Mouse (Mus musculus): ENCODE data around the gene Fkbp11.
"Not testable (repeated sequence)": the region's sequence is repeated elsewhere in the genome, so short reads cannot be mapped to it uniquely, and the experiment has no call there.

The Fkbp11 gene

DNA sequence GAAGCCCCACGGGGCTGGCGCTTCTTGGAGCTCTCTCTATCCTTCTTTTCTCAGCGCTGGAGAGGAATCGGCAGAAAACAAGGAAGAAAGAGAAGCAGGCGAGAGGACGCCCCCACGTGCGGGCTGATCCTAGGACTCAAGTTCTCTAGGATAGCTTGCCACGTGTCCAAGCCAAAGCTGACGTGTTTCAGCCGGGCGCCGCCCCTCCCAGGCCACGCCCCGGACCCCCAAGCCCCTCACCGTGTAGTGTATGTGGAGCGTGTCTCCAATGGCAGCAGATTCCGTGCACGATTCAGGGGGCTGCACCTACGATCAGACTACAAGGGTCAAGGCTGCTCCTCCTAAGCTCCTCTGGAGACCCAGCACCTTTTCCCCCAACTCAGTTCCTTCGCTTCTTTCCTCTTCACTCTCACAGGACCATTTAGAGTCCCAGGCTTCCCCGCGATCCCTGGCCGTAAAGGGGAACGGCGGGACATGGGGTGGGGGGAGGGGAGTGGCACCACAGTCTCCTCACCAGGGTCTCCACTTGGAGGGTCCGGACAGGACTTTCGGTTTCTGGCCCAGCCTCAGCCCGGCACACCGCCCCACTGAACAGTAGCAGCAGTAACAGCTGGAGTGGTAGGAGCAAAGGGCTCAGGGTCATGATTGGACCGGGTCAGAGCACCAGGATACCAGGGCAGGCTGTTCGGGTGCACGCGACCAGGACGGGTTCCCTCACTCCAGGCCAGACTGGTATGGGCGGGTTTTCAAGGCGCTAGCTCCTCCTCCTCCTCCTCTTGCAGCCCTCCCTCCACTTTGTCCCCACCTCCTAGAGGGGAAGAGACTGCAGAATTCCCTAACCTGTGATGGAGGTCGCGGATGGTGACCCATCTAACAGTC is at the start of gene Fkbp11:
Fkbp11 (minus strand) TSS at position 756 of the 879 bp plus-strand sequence.
- no peak for DNase-seq (ENCODE audit: low spot score)

DNA sequence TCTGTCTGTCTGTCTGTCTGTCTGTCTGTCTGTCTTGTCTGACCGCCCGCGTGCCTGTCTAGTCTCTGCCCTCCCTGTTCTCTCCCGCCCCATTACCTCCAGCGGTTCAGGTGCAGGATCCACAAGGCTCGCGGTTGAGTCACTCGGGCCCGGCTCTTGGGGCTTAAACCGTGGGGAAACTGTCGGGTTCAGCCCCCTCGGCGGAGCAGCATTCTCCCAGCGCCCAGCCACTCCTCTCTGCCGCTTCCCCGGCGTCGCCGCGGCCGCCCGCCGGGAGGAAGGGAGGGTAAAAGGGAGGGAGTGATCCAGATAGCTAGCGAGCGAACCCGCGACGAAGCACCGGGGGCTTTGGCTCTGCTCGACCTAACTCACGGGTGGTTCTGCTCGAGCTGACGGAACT is 49.8 kb upstream of the Fkbp11 start, which contains the start of gene Wnt10b:
Wnt10b (minus strand) TSS at position 389 of the 400 bp plus-strand sequence.
- no peak for DNase-seq (ENCODE audit: low spot score)

DNA sequence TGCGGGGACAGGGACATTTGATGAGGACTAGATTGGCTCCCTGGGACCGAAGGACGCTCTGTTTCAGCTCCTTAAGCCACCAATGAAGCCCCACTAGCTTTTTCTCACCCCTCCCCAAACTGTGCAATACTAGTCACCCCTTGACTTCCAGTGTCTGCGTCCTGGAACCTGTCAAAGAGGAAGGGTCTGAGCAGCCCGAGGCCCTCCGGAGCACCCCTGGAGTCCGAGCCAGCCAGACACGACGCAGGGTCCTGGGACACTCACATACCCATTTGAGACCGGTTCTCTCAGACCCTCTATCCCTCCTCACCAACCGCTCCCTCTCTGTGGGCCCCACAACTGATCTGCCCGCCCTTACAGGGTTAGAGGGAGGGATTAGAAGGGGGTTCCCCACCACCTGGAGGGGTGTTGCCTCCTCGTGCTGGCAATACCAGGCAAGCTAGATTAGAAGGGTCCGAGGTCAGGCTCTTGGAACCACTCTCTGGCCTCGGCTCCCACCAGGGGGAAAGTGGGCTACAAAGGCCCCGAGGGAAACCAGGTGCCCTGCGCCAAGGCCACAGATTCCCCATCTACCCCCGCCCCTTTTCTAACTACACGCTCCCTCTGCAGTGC is 49.1 kb upstream of the Fkbp11 start:
- no peak for DNase-seq (ENCODE audit: low spot score)

DNA sequence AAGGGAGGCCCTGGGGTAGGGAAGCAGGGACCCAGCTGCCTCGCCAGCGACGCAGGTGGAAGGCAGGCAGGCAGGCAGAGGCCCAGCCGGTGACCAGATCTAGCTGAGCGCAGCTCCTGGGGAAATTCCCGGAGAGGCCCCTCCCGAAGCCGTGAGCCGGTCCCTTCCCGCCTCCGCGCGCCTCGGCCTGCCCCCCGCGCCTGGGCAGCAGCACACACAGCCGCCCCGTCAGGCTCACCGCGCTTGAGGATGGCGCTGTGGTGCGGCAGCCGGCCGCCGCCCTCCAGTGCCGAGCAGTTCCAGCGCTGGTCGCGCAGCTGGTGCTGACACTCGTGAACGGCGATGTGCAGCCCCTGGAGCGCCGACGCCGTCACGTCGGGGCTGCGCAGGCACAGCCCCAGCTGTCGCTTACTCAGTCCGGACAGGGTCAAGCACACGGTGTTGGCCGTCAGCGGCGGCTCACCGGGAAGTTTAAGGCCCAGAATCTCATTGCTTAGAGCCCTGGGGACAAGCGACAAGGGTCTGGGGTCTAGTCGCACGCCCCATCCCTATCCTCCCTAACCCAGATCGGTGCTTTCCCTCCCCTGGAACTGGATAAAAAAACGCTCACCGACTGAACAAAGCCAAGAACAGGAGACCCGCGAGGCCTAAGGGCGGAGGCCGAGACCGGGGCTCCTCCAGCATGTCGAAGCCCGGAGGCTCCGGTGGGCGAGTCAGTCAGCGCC is 48.4 kb upstream of the Fkbp11 start:
- no peak for DNase-seq (ENCODE audit: low spot score)

DNA sequence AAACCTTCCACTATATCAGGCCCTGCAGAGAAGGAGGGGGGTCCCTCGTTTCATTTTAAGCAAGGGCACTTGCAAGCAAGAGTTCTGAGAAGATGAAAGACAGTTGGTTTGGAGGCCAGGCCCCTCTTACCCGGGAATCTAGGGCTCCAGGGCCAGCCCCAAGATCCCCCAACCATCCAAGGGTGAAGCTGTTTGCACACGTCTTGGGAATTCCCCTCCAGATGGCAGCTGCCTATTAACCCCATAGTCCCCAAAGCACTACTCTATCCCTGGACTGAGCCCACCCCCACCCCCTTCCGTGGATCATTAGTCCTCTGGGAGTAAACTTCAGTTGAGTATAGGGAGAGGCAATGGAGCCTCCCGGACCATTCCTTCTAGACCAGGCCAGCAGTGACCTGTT is 47.5 kb upstream of the Fkbp11 start:
- DNase-seq (ENCODE audit: low spot score) = no peak

DNA sequence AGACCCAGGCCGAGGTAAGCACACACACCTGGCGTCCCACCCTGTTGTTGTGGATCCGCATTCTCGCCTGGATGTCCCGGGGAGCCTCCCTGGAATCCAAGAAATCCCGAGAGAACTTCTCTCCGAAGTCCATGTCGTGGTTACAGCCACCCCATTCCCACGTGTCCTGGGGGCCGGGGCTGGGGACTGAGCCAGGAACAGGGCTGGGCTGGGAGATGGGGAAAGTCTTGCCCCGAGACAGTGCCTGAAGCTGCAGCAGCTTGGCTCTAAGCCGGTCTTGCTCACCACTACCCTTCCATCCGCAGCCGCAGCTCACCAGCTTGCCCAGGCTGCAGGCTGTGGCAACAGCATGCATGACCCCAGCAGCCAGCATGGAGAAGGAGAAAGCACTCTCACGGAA is 46.1 kb upstream of the Fkbp11 start:
- DNase-seq (ENCODE audit: low spot score) = no peak

DNA sequence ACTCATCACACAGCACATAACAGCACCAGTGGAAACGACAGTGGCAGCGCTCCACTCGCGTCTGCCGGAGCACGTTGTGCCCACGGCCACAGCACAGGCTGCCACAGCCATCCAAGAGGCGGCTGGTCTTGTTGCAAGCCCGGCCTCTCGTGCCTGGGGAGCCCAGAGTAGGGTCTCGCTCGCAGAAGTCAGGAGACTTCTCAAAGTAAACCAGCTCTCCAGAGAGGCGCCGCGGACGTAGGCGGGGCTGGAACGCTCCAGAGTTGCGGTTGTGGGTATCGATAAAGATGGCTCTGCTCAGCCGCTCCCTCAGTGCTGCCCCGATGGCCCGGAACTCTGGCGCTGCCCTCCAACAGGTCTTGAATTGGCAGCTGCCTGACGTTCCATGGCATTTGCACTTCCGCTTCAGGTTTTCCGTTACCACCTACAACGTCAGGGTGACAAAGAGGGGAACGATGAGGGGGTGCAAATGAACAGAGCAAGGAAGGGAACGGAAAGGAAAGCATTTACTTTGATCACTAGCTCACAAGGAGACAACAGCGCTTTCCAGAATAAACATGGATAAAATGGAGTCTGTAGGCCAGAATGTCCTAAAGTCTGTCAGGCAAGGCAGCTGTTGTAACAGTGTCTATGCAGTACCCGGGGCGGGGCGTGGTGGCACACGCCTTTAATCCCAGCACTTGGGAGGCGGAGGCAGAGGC is 44.7 kb upstream of the Fkbp11 start:
- no peak for DNase-seq (ENCODE audit: low spot score)

DNA sequence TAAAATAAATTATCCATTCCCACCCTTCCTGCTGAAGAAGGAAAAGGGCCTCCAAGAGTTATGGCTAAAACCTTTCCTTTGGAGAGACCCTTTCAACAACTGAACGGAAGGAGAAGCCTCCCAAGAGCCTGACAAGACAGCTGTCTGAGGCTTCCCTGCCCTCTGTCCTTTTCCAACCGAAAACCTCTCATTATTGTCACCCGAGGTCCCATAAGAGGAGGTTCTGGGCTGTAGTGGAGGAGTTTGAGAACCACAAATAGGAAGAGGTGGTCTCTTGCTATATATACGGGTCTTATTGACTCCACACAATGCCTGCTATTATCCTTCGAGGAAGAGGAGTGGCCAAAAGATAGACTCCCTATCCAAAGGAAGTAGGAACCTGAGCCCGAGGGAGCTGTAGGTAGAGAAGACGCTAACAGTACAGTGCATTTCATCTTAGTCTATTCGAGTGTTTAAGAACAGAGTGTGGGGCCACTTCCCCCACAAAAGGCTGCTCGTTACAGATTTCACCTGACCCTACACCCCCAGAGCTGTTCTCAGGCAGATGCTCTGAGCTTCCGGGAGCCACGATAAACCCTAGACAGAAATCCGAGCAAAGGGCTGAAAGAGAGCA is 43.9 kb upstream of the Fkbp11 start:
- DNase-seq (ENCODE audit: low spot score) = no peak

DNA sequence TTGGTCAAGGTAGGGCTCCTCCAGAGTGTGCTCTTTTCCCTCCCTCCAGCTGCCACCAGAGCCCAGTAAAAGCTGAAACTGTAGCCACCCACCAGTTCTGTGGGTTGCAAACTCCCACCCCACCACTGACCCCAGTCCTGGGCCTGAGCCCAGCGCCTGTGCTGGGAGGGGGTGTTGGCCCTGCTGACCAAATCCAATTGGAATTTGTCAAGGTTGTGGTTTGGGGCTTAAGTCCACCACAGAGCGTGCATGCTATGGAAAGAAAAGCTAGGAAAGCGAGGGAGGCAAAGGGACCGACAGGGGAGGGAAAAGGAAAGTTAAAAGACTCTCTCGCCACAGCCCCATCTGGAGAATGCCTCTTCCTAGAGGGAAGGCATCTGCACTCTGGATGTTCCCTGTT is 40.3 kb upstream of the Fkbp11 start:
- no peak for DNase-seq (ENCODE audit: low spot score)

DNA sequence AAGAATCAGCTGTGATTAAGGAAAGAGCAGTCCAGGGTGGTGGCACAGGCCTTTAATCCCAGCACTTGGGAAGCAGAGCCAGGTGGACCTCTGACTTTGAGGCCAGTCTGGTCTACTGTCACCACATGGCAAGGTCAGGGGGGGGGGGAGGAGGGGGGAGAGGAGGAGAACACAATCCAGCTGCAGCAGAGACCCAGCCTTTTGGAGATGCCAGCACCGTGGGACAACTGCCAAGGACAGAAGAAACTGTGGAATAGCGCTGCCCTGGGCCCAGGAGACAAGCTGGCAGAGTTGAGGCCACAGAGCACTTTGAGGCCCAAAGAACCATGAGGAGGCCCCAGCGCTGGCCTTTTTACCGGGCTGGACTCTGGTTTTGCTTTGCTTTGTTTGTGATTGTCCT is 37.9 kb upstream of the Fkbp11 start:
- DNase-seq (ENCODE audit: low spot score) = no peak

DNA sequence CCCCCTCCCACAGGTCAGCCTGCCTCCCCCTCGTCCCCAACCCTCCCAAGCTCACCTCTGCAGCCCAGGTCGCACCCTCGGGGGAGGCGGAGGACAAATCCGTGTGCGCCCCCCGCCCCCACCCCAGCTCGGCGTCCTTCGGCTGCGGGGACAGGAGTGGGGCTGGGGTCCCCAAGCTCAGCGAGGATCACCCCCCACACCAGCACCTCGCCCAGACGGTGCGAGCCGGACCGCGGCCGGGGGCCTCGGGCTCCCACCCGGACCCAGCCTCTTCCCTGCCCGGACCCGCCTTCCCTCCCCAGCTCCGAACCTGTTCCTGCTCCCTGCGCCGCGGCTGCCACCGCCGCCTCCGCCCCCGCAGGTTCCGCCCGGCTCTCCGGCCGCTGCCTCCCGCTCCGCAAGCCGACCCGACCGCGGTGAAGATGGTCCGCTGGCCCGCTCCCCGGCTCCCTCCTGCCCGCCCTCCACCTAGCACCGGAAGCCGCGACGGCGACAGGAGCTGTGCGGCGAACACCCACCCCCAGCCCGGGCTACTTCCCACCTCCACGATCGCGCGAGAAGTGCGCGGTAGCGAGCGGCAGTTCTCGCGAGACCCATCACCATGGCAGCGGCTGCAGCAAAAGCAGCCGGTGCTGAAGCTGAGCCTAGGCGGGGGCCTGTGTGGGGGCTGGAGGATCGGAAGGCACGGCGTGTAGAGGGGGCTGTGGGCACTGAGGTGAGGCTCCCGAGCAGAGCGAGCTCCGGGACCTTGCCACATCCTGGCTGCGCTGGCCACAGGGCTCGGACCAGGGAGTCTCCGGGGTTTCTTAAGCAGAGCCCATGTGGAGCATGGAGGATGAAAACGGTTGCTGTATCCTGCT is 34.9 kb upstream of the Fkbp11 start, which contains the start of gene Arf3:
Arf3 (minus strand) TSS at position 545 of the 860 bp plus-strand sequence.
- DNase-seq (ENCODE audit: low spot score) = peak; percentile 86

DNA sequence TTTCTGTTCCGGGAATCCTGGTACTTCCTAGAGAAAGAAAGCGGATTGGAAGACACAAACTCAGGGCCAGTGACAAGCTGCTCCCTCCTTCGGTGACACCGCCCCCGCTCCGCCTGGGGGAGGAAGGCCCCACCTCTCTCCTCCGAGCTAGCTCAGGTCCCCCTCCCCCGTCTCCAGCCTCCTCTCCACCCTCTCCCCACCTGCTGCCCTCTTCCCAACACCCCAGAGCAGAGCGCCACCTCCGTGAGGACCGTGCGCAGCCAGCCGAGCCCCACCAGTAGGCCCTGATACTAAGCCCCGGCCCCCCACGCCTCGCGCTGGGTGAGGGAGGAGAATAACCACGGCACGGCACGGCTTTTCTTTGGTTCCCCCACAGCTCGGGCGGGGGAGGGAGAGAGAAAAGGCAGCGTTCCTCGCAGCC is 34.2 kb upstream of the Fkbp11 start:
- peak; percentile 35 for DNase-seq (ENCODE audit: low spot score)

DNA sequence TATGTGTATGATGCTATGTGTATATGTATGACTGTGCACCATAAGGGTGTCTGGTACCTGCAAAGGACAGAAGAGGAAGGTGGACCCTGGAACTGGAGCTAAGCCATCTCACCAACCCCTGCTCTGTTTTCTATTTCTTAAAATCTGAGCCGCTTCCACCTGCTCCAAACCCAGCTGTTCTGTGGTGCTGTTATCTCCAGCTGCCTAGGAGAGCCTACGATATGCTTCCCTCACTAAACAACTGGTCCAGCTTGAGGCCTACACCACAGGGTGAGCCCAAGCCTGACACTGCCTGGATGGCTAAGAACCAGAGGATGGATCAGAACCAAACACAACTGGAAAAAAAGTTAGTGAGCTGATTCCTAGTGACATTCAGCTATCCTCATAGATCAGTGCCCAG is 26.1 kb upstream of the Fkbp11 start:
- DNase-seq (ENCODE audit: low spot score) = no peak

DNA sequence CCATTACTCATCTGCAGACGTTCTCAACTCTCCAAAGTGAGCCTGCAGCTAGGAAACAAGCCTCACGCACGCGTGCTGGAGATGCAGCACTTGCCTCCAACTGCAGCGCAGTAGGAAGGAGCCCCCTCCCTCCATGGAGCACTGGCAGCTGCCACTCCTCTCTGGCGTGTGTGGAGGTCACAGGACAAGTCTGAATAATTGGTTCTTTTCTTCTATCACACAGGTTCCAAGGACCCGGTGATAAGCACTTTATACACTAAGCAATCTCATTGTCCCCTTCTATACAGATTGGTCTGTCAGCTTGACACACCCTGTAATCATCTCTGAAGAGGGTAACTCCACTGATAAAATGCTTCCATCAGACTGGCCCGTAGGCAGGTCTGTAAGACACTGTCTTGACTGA is 25.0 kb upstream of the Fkbp11 start:
- no peak for DNase-seq (ENCODE audit: low spot score)

DNA sequence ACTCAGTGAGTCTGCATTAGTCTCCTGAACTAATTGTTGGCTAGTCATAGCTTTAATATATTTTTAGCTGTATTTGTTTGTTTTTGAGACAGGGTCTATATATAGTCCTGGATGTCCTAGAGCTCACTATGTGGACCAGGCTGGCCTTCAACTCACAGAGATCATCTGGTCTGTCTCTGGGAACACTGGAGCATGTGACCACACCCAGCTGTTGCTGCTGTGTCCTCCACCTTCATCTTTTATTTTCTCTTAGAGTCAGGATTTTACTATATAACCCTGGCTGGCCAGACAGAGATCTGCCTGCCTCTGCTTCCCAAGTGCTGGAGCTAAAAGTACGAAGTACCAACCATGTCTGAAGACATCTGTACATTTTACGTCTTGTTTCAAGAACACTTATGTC is 21.1 kb upstream of the Fkbp11 start:
- no peak for DNase-seq (ENCODE audit: low spot score)

DNA sequence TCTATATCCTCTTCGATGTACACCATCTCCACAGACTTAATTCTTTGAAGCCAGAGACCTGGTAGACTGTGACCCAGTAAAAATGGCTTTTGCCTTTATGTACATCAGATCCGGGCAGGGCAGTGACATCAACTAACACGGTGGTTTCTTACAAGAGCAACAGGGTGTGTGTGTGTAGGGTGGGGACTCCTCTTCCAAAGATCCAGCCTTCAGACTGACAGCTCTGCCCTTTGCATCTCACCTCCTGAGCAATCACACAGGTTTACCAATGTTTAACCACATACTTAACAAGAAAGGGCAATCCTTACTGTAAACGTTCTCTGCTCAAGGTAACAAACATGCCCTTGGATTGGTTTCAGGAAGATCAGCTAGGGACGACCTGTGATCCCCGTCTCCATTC is 19.3 kb upstream of the Fkbp11 start:
- DNase-seq (ENCODE audit: low spot score) = no peak

DNA sequence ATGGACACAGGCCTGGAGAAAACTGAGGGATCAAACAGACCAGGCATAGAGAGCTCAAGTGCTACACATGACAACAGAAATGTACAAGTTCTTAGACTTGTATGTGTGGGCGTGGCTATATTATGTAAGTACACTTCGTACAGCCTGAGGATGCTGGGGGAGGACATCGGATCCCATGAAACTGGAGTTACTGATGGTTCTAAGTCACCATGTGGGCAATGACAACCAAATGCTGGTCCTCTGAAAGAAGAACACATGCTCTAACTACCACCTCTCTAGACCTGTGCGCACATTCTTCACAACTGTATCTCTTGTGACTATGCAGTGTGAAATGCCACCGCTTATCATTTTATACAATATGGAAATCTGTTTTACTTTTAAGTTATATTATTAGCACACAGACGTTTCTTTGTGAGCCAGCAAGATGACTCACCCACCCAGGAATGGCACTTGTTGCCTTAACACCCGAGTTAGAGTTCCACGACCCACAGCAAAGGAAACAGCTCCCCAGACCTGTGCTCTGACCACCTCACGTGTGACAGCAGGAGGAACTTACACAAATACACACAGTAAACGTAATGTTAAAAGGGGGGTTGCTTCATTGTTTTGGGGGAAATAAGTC is 18.5 kb upstream of the Fkbp11 start:
- DNase-seq (ENCODE audit: low spot score) = no peak

DNA sequence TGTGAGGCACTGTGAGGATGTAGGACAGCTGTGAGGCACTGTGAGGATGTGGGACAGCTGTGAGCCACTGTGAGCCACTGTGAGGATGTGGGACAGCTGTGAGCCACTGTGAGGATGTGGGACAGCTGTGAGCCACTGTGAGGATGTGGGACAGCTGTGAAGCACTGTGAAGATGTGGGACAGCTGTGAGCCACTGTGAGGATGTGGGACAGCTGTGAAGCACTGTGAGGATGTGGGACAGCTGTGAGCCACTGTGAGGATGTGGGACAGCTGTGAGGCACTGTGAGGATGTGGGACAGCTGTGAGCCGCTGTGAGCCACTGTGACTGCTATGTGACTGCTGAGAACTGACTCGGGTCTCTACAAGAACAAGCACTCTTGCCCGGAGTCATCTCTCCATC is 15.9 kb upstream of the Fkbp11 start:
- not testable (repeated sequence) for DNase-seq (ENCODE audit: low spot score)

DNA sequence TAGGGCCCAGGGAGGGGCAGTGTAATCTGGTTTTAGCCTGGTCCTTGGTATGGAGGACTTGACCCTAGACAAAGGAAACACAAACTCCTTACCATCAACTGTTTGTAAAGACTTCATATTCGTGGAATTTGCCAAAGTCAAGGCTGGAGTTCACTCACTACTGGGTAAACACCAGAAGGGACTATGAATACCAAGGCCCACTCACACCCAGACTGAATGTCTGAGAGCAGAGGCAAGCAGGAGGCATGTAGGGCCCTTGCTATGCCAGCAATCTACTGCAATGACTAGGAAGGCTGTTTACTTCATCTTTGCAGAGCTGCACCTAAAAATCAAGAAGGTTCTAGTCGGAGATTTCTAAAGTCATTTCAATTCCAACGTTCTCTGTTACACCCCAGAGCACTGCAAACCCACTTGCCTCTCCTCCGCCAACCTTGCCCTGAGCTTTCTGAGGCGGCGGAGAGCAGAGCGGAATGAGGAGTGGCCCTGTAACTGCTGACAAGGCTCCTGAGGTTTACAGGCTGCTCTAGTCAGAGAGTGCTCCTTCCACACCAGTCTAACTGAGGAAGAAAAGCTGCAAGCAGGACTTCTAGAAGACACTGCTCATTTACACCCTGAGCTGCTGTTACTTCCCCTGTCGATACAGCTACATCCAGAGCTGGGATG is 14.9 kb upstream of the Fkbp11 start:
- no peak for DNase-seq (ENCODE audit: low spot score)

DNA sequence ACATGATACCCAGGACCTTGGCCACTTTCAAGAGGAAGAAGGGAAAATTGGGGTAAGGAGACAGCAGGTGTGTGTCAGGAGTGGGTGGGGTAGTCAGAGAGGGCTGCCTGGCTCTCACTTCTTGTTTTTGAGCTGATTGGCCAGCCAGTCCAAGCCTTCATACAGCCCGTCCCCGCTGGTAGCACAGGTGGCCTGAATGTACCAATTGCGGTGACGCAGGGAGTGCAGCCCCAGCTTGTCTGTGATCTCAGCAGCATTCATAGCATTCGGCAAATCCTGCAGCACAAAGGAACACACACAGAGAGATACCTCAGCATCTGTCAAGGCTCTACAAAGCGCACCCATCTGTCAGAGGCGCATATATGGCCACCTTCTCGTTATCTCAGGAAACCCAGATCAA is 12.2 kb upstream of the Fkbp11 start:
- DNase-seq (ENCODE audit: low spot score) = no peak
